ENCODE assay signal across 8 mouse cellular contexts in genomic region chr12:69501783-69502705, GRCm38 (mm10).
DNase-seq lines count a peak whose midpoint lies in the region; ATAC-seq and TF ChIP-seq lines count a peak whose summit lies in the region.

No protein-coding gene starts in this region.

- peak overlapping the region; percentile 27; the same call in 1 of the 2 replicates for H3K9ac ChIP-seq in intestine, postnatal 0 days (ENCODE audit: low read depth, low read length)

- intact Hi-C loops in left cerebral cortex, postnatal 36 days (cut with DNase I): loop anchor here (5.0 kb wide), 2 partner anchors 35 to 70 kb away; no protein-coding TSS in a partner anchor

- DNase-seq in adrenal gland, adult (ENCODE audit: inconsistent age in 2 of 2, low spot score in 1 of 2): peak; percentile 88 to 96
- DNase-seq in embryonic facial prominence, embryonic 10.5 days (ENCODE audit: low spot score): peak; percentile 81
- peak; percentile 61 to 67 for DNase-seq in left cerebral cortex, postnatal 36 days (ENCODE audit: low spot score in 2 of 2)
- peak; percentile 64 for DNase-seq in mesoderm, embryonic 11.5 days (ENCODE audit: low read depth, low spot score)
- DNase-seq in right cerebral cortex, postnatal 36 days (ENCODE audit: low spot score in 2 of 2): peak; percentile 48 to 53
- DNase-seq in yolk sac, embryonic 10.5 days (ENCODE audit: low spot score): peak; percentile 86

- no peak for TF ChIP-seq CTCF in intestine, postnatal 0 days (IDR thresholded peaks at IDR 0.05; ENCODE audit: low read depth)

- no peaks in the 10 kb centered on the region for H3K36me3 ChIP-seq in embryonic facial prominence, embryonic 10.5 days (replicated peaks)
- H3K36me3 ChIP-seq in intestine, postnatal 0 days (ENCODE audit: control insufficient read depth, insufficient read depth): no peaks in the 10 kb centered on the region

- peak overlapping the region; percentile 49 for H3K4me2 ChIP-seq in intestine, postnatal 0 days (replicated peaks; ENCODE audit: low read depth)

- WGBS in embryonic facial prominence, embryonic 10.5 days: 20% methylated on average over 20 of the region's 20 CpGs
- 14% methylated on average over 20 of the region's 20 CpGs for WGBS in intestine, postnatal 0 days

- peak overlapping the region; percentile 37 for H3K4me3 ChIP-seq in embryonic facial prominence, embryonic 10.5 days
- 0 out of 2 replicates have a peak overlapping the region, but pooled peaks have one; percentile 6 for H3K4me3 ChIP-seq in intestine, postnatal 0 days (ENCODE audit: low read depth, low read length)

- H3K27ac ChIP-seq in embryonic facial prominence, embryonic 10.5 days (replicated peaks): peak overlapping the region; percentile 85
- peak overlapping the region; percentile 63 for H3K27ac ChIP-seq in intestine, postnatal 0 days (ENCODE audit: low read depth, low read length)

- ATAC-seq in granulocyte monocyte progenitor cell, adult 5-6 weeks (replicated peaks; ENCODE audit: poor library complexity, severe bottlenecking): peak; percentile 90
- peak; percentile 92 for ATAC-seq in intestine, postnatal 0 days

- H3K27me3 ChIP-seq in embryonic facial prominence, embryonic 10.5 days (replicated peaks; ENCODE audit: low read depth, poor library complexity, severe bottlenecking): no peaks in the 10 kb centered on the region
- no peaks in the 10 kb centered on the region for H3K27me3 ChIP-seq in intestine, postnatal 0 days (replicated peaks; ENCODE audit: control insufficient read depth, insufficient read depth, low read length)

- H3K9me3 ChIP-seq in embryonic facial prominence, embryonic 10.5 days: no peaks in the 10 kb centered on the region
- no peaks in the 10 kb centered on the region for H3K9me3 ChIP-seq in intestine, postnatal 0 days (ENCODE audit: control insufficient read depth)

- peaks cover 27% of the 10 kb centered on the region for H3K4me1 ChIP-seq in embryonic facial prominence, embryonic 10.5 days
- peaks cover 15% of the 10 kb centered on the region for H3K4me1 ChIP-seq in intestine, postnatal 0 days (replicated peaks; ENCODE audit: control insufficient read depth, insufficient read depth, low read length)

Comparison
In these comparisons a context has a peak if more than half of its experiments do, and no peak if none do; other contexts are left out.
1. Peak in every context shown above with its lines: DNase-seq, ATAC-seq, H3K4me3 ChIP-seq and H3K27ac ChIP-seq.